Mouse (Mus musculus): Measurements from ENCODE around the gene 2610001J05Rik. TPM values are rescaled to one million over a fixed set of nuclear protein-coding genes. Genes with fewer than 3 reads are reported as not detected.

Gene 2610001J05Rik
- 32.1 TPM for total RNA-seq (2023)

GRCm38 (mm10) chr6:13870919-13871624, at the start of gene 2610001J05Rik:
Gene 2610001J05Rik (minus strand): TSS chr6:13871518.

GRCm38 (mm10) chr6:13839345-13840054, 31.8 kb downstream of the 2610001J05Rik start, which contains the start of gene Gpr85:
Gene Gpr85 (minus strand): TSS chr6:13839942.

Other genes starting within 250 kb of the 2610001J05Rik start
- 24.0 TPM for gene Bmt2, start 193.6 kb downstream of the 2610001J05Rik start, total RNA-seq (2023)
- gene Gpr85, start 31.6 kb downstream of the 2610001J05Rik start, total RNA-seq (2023): 0.30 TPM

Measured in CD4-positive naive resting alpha-beta T cell, adult 57 days (primary cell).